Mouse (Mus musculus) layer of hippocampus, adult 9-10 months (tissue): ENCODE data around the gene Zfhx2.

Experiments used
- DNase-seq: peaks from one replicate; pipeline ENCODE4 v3.0.0; 2022; ENCODE audit warnings: low spot score

Gene Zfhx2

DNA sequence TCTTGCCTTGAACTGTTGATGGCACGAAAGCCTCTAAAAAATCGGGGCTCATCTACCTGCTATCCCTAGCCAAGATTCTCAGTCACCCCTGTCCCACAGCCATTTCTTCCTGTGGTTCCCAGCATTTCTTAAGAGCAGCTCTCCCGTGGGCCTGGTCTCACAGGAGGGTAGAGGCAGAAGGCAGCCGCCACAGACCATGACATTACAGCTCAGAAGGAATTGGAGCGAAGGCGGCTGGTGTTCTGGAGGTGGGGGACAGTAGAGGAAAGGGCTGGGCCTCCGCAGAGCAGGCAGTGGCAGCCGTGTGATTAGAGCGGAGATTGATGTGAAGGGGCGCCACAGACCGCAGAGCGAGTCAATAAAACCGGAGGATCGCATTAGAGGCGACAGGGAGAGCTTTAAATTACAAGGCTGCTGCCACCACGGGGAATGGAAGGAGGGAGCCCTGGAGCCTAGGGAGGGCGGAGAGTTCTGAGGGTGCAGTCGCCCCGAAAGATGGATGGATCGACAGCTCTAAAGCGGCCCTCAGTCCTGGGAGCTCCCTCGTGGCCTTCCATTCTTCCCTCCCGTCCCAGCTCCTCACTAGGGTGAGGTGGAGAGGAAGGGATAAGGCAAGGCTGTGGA is 13.6 kb downstream of the Zfhx2 start:
- no peak for DNase-seq

DNA sequence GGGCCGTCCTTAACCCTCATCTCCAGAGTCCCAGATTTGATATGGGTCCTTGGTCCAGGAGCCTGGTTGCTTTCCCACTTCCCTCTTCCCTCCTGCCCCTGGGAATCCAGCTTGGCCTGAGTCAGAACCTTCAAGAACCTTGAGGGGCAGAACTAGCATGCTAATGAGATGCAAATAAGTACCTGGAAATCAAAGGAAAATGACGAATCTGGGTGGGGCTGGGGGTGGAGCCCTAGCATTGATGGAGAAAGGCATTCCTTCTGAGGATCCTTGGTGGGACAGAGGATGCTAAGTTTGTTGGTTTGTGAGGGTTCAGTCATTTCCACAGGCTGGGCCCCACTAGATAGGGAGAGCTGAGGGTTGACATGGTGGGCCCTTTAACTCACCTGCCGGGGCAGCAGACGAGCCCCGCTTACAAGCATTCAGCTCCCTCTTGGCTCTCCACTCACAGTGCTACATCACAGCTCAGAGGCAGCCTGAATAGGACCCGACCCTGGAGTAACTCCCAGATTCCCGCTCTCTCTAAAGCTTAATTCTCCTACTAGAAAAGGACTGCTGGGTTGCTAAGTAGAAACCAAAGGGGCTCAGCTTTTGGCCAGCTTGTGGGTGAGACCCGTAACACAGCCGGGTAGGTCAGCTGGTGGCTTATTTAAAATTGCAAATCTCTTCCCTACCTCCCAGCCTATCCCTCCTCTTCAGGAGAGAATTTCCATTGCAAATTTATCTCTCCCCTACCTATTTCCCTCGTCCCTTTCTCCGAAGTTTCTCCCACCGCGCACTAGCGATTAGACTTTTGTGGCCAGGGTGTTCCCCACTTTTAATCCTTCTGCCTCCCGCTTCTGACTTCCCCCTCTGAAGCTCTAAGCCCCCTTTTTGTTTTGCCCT is 14.4 kb downstream of the Zfhx2 start:
- no peak for DNase-seq

GRCm38 (mm10) chr14:55076956-55077355 is 15.2 kb downstream of the Zfhx2 start:
- DNase-seq: no peak

- no peak for DNase-seq
Measured at GRCm38 (mm10) chr14:55076224-55076623, 15.9 kb downstream of the Zfhx2 start.

DNA sequence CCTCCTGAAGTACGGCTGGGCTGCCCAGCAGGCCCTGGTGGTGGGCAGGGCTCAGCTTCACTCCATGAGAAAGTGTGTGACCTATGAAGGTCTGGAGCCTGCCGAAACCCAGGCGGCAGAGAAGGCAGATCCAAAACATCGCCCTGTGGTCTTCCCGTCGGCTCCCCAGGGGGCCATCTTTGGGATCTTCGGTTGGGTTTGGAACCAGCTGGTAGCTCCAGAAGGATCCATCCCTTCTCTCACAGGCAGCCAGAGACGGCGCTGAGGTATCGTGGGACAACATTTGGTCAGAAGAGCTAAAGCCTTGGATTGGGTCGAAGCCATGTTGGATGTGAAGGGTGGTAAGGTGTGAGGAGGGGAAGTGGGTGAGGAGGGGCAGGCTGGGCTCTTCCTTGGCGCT is 17.7 kb downstream of the Zfhx2 start:
- no peak for DNase-seq

GRCm38 (mm10) chr14:55071756-55072155 is 20.4 kb downstream of the Zfhx2 start:
- DNase-seq: no peak

DNA sequence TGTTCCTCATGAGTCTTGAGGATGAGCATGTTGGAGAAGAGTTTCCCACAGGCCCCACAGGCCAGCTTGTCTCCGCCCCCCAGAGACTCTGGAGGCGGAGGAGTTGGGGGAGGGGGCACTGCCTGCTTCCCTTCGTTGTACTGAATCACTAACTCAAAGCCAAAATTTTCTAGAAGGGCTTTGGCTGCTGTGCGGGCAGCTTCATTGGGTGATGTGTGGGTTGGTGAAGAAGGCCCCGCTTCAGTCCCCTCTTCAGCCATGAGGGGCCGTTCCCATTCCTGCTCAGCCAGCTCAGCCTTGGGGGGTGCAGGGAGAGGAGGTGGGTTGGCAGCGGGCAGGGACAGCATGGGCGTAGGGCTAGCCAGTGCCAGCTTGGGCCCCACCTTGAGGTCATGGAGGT is 26.1 kb downstream of the Zfhx2 start:
- DNase-seq: no peak

DNA sequence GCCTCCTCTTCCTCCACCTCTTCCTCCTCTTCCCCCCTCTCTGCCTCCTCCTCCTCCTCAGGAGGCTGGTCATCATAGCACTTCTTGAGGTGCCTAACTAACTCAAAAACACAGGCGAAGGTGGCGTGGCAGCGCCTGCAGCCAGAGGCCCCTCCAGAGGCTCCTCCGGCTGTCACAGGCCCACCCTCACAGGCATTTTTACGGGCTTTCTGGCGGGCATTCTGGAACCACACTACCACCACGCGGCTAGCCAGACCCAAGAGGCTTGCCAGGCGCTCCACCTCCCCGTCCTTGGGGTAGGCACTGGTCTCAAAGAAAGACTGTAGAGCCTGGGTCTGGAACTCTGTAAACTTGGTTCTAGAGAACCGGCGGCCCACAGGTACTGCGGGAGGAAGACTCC is 26.7 kb downstream of the Zfhx2 start:
- no peak for DNase-seq

DNA sequence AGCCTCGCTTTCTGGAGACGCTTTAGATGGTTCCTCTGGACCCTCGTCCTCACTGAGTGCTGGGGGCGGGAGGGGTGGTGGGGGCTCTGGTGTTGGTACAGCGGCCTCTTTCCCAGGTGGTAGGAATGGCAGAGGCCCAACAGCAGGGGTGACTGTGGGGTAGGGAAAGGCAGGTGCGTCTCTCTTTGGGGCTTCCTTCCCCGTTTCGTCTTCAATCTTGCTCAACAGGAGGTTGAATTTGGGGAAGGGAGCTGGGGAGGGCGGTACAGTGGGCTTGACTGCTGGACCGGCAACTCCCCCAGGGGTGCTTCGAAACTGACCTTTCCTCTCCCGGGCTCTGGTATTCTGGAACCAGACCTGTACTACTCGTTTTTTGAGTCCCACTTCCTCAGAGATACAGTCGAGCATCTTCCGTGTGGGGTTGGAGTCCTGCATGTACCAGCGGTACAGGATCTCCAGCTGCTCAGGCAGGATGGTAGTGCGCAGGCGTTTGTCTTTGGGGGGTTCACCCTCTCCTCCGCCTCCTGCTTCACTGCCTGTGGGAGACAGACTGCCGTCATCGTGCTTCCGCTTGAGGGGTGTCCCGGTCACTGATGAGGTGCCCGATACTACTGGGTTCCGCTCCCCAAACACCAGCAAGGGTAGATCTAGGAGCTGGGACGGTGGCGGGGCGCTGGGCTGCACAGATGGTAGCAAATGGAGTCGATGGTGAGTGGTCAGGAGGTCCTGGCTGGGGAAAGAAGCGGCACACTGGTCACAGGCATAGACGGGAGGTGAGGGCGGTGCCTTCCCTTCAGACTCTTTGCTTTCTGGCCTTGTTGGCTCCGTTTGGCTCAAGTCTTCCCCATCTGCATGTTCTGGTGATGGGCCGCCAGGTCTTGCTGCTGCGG is 27.4 kb downstream of the Zfhx2 start:
- DNase-seq: no peak

- no peak for DNase-seq
Measured at GRCm38 (mm10) chr14:55063581-55064381, 28.3 kb downstream of the Zfhx2 start.

DNA sequence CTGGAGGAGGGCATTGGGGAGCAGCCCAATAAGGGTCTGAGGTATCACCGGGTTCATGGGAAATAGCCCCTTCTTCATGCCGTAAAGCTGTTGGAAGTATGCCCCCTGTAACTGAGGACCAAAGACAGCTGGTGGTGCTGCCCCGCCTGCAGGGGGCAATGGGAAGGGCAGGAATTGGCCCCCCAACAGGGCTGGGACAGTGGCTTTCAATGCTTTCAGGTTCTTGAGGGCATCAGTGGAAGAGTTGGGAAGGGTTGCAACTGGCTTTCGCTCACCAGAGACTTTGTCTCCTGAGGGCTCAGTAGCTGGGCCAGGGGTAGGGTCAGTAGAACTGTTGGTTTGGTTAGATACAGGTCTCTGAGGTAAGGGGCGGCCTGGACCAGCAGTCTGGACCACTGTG is 29.0 kb downstream of the Zfhx2 start:
- DNase-seq: no peak

GRCm38 (mm10) chr14:55062626-55063025 is 29.5 kb downstream of the Zfhx2 start:
- DNase-seq: no peak

DNA sequence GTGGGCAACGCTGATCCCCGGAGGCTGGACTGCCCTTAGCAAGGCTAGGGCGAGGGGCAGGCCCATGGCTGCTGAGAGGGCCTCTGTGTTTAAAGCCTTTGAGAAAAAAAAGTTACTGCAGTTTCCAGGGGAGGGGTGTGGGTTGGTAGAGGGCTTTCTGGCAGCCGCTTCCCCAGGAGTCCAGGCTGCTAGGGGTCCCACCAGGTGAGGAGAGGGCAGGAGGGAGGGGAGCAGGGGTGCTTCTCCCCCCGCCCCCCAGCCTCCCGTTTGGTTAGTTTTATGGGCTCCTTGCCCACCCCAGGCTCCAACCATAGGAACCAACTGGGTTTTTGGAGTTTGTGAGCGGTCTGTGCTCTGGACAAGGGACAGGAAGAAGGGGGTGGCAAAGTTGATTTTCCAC is 30.3 kb downstream of the Zfhx2 start:
- DNase-seq: no peak

- DNase-seq: no peak
Measured at GRCm38 (mm10) chr14:55059931-55060330, 32.2 kb downstream of the Zfhx2 start.

DNA sequence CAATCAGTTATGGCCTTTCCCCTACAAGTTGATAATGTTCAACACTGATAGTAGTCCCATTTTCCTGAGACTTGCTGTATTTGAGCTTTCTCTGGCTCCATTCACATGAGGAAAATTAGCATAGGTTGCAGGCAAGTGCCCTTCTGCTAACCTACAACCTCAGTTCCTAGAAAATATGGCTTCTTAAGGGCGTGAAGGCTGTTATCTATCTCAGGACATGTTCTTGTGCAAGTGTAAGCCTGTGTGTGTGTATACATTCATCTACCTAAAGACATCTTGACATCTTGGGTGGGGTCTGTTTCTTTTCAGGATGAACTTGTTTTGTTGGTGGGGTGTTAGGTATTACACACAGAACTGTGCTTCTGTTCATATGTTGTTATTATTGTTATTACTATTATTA is 33.1 kb downstream of the Zfhx2 start:
- no peak for DNase-seq

GRCm38 (mm10) chr14:55055167-55055834 is 36.8 kb downstream of the Zfhx2 start:
- peak; percentile 90 for DNase-seq

DNA sequence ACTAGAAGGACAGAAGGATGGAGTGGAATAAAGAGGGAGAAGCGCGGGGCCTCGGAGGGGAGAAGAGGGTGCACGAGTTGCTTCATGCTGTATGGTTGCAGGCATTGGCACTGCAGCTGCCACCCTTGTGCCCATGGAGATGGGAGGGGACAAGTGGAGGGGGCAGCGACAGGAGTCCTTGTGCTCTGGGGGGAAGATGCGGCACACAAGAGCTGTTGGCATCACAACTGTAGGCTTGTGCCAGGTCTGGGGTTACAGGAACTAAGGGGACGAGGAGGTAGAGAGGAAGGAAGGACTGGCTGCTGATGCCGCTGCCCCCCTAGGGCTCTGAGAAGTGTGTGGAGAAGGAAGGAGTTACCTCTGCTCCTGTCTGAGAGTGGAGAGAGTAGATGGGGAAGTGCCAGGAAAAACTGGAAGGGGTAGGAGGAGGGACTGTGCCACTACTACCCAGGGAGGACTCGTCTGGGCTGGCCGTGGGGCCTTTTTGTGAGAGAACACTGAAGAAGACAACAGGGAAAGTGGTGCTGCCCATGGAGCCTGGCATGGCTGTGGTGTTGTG is 37.9 kb downstream of the Zfhx2 start:
- DNase-seq: no peak

DNA sequence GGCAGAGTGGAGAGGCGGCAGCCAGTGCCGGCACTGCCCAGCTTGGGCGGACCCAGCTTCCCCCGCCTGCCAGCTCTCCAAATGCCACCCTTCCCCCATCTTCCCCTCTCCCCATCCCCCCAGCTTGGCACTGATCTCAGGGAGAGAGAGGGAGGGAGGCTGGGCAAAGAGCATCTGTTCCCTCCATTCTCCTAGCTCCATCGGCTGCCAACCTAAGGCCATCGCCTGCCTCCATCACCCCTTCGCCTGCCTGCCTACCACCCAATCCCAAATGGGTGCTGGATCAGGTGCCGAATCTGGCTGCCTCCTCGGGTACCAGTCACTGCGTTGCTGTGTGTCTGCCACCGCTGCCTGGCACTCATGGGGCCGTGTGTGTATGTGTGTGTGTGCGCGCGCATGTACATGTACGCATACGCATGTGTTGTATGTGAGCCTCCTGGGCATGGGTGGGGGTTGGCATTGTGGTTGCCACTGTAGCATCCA is 38.4 kb downstream of the Zfhx2 start:
- DNase-seq: peak; percentile 62

GRCm38 (mm10) chr14:55053050-55053449 is 39.1 kb downstream of the Zfhx2 start:
- no peak for DNase-seq

GRCm38 (mm10) chr14:55052496-55052895 is 39.6 kb downstream of the Zfhx2 start:
- DNase-seq: no peak
